Mouse (Mus musculus) gastrocnemius, postnatal 36 days (tissue): ENCODE measurements at regions not wholly inside any gene's neighbourhood (a gene's known extent, or its start where the extent isn't known, plus 50 kb on each side); places are given as distances from the start of the nearest gene placed in this dataset.

ENCODE experiments used
- DNase-seq, 2 experiments: peaks; one replicate each; pipeline ENCODE4 v3.0.0; 2022
- intact Hi-C: fragments of 180-260 bp; cut with DNase I; formaldehyde crosslinking; loops from one replicate; pipeline ENCODE4 v1.15.1; 2025

DNA sequence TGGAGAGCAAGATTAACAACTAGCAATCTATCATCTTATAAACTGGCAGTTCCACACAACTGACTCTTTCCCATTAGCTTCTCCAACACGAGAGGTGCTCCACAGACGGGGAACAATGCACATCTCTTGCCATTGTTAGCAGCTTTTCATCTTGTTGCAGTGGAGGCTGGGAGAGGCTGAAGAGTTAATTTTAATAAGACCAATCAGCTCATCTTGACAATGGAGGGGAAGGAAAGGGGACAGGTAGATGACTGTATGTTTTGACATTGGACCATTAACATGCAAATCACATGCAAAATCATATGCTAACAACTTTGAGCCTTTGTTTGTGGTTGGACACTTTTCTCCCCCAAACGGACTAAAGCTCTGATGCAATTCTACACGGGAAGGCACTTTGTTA lies 218.9 kb upstream of the Id4 start:
- DNase-seq: no peak
- intact Hi-C loops: no loop called here

DNA sequence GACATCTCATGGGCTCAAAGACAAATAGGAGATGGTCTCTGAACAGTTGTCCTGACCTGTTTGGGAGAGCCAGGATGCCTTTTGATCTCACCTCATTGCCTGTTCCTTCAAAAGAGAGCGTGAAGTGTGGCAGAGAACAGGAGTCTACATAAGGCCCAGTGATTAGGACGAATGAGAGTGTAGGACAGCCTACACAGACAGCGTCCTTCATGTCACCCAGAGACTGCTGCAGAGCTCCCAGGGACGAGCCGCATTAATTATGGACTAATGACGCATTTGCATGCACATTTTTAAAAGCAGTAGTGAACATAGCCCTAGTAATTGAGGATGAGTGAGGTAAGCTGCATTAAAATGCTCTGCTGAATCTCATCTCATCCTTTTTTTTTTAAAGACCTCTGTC lies 218.5 kb upstream of the Id4 start:
- intact Hi-C loops: no loop called here

DNA sequence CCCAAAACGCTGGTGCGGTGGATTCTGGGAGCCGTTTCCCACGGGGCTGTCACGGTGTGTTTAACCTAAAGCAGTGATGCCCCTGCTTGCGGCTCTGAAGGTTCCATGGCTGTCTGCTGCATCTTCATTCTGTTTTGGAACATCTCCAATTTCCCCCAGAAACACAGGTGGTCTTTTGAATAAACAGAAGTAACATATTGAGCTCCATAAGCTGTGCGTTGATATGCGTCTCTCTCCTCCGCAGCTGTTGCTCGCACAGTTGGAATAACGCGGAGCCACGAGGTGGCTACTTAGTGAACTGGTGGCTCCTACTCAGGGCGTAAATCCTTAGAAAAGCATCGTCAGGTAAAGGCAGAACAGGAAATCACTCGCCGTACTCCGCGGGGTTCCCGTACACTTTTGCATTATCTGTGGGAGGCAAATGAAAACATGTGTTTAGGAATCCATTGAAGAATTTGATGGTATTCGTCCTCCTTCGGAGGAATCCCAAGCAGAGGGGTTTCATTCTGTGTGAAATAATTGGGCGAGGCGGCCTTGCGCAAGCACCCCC lies 214.8 kb upstream of the Id4 start:
- no peak for DNase-seq
- intact Hi-C loops: no loop called here

More for the DNA sequence above, 218.5 kb upstream of the Id4 start:
- DNase-seq: no peak

DNA sequence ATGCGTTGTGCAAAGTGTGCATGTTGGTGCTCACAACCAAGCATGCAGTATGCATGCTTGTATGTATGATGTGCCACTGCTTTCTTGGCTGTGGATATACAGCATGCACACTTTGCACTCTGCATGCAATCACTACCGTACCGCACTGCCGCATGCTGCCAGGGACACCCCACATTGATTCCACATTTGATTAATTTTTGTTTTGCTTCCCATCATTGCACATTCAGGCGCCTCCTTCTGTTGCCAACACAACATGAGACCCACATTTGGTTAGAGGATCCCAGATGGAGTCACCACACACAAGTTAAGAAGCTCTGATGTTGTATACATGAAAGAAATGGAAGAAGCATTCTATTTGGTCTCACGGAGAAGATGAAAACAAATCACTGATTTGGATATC lies 211.2 kb upstream of the Id4 start:
- intact Hi-C loops: no loop called here
- DNase-seq: no peak

DNA sequence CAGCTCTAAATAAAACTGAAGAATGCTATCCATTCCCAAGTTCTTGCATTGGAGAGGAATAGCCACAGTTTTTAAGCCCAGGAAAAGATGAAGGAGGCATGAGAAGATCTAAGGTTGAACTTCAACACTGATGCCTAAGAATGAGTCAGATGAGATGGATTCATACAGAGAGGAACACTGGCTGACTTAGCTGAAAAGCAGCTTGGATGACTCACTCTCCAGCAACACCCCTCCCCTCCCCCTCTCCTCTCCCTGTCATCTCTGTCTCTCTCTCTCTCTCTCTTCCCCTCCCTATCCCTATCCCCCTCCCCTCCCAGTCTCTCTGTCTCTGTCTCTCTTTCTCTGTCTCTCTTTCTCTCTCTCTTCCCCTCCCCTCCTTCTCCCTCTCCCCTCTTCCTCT lies 186.4 kb upstream of the Id4 start:
- DNase-seq: no peak
- intact Hi-C loops: no loop called here

DNA sequence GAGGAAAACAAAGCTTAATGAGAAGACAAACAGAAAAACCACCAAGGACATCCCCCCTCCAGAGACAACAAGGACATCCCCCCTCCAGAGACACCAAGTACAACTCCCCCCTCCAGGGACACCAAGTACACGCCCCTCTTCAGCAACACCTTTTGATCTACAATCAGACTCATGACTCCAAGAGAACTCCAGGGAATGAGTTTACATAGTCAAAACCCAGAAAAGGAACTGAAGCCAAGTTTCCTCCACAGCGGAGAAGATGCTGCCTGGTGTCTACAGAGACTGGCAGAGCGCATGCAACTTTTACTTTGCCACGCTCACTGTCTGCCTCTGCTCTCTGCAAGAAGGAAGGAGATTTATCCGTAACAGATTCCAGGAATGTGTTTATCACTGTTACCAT lies 185.7 kb upstream of the Id4 start:
- DNase-seq: no peak
- intact Hi-C loops: no loop called here

DNA sequence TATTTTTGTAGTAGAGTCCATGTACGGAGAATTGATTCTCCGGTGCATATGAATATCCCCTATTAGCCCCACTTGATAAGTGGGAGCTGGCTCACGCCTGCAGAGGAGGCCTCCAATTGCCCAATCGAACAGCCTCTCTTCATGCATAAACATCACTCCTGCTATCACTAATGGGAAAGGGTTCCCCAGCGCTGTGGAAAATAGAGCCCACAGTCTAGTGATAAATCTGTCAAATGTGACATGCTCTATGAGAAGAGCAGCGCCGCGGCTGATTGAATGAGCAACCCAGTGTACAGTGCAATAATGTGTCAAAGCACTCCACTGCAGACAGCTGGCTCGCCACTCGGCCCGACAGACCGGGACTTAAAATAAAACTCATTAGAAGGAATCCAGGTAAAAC lies 182.8 kb upstream of the Id4 start:
- intact Hi-C loops: no loop called here
- DNase-seq: no peak

DNA sequence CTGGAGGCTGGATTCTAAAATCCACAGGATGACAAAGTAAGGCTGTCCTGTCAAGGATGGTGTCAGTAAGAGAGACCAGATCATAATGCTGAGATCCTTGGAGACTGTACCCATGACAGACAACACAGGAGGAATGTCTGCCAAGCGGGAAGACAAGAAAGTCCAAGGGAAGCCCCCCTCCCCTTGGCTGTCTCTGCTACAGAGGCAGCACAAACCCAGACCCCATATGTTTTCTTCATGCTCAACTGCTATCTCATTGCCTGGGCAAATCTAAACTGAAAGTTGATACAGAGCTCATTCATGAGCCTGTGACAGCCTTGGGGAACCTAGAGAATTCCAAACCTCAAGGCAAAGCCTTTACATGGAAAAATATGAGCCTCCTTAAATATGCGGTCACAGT lies 177.7 kb upstream of the Id4 start:
- intact Hi-C loops: no loop called here
- DNase-seq: no peak

DNA sequence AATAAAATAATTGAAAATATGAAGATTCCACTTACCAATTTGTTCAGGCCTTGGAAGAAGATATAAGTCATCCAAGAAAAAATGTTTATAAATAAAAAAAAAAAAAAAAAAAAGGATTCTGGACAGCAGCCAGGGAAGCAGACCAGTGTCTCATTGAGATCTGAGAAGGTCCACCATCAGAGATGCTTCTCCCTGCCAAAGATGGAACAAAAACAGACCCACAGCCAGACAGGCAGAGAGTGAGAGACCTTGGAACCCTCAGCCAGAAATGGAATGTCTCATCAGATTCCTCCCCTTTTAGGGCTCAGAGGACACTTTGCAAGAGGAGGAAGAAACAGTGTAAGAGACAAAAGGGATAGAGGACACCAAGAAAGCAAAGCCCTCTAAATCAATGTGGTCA lies 177.2 kb upstream of the Id4 start:
- intact Hi-C loops: no loop called here
- no peak for DNase-seq

DNA sequence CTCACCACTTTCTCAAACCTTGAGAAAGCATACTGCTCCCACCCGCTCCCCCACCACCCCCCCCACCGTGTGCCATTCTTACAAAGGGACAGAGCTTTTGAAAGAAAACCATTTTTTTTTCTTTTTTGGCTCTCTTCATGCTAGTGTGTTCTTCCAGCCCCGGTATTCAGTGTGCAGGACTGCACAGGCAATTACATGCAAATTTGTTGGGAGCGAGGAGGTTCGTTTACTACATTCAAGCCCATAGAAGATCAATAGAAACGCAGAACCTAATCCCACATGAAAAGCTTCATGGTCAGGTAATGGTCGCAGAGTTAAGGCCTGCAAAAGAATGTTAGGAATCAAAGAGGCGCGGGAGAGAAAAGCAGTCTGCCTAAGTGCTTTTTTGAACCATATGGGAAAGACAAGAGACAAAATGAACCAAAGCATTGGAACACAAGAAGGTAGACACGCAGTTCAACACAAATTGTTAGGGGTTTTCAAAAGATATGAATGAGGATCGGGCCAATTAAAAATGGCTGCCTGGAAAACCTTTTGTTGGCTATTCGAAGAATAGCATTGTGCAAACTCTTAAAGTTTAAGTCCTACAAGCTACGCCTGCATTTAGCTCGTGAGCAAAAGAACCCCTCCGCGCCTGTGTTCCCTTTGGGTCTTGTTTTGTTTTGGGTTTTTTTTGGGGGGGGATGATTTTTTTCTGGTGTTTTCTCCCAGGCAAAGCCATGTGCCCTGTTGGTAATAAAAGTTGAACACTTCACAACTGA lies 166.6 kb upstream of the Id4 start:
- no peak for DNase-seq
- intact Hi-C loops: no loop called here

DNA sequence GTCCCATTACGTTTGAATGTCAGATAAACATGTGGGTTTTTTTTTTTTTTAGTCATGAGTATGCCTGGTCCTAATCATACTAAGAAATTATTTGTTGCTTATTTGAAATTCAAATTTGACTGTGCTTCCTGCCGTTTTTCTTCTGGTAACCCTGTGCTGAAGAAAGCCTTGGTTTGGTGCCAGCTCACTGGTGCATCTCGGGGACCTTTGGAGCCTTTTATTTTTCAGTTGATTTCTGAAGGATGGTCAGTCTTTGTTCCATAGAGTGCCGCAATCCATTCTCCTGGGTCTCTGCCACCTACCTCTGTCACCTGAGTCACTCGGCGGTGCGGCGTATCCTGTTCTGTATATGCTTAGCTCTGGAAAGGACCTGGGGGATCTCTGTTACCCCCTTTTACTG lies 158.9 kb upstream of the Id4 start:
- no peak for DNase-seq

DNA sequence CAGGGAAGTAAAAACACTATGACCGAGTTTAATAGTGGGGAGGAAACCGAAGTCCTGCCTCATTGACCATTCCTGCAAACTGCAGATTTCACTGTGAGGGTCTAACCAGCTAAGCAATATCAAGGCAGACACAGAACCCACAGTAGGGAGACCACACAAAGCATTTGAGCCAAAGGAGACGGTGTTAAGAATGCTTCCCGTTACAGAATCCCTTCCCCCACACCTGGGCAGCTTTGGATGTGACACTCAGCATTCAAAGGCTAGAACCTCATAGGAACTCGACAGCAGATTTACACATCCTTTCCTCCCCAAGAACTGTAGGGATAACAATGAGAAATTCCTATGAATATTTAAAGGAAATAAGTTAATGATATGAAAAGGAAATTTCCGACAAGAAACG lies 158.5 kb upstream of the Id4 start:
- DNase-seq: no peak
- intact Hi-C loops: no loop called here

More for the DNA sequence above, 158.9 kb upstream of the Id4 start:
- intact Hi-C loops: no loop called here

DNA sequence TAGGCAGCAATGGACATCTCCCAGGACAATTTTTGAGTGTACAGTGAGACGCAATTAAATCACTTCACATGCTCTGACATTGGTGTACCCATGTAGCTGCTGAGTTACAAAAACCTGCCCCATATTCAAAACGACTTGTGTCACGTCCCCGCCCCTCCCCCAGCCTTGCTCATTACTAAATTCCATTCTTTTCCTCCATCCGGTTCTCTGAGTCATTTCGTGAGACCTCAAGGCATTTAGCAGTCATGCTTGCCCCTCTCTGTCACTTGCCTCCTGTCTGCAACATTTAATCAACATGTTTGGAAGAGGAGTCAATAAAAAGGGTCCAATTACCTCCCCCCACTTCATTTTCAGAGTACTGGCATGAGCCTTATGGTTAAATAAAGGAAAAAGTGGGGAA lies 156.3 kb upstream of the Id4 start:
- no peak for DNase-seq
- intact Hi-C loops: no loop called here

DNA sequence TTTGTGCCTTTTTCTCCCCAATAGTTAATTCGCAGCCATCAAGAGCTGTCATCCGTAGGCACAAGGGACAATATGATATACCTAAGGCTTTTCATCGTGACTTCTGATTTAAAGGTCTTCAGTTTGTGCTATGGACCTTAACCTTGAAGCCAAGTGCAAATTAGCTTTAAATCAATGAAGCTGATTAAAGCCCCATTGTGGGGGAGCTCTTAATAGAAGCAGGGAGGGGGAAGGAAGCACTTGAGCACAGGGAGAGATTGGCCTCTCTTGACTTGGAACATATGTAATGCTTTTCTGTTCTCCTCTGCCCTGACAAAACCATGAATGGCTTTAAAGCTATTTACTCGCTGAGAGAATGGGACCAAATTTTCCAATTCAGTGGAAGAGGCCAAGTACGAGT lies 154.1 kb upstream of the Id4 start:
- DNase-seq: no peak
- intact Hi-C loops: no loop called here

DNA sequence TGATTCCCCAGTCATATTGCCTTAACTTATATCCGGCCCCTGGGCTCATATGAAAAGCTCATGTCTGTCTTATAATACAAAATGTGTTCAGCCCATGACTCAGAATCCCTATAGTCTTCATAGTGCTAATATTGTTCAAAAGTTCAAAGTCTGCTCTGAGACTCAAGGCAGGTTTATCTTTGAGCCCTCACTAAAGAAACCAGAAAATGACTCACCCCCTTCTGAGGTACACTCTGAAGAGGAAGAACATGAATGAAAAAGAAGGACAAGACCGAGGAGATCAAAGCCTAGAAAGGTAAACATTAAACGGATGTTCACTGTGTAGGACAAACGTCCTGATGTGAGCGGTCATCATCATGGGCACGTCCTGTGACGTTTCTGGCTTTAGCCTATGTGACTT lies 145.1 kb upstream of the Id4 start:
- no peak for DNase-seq
- intact Hi-C loops: no loop called here

DNA sequence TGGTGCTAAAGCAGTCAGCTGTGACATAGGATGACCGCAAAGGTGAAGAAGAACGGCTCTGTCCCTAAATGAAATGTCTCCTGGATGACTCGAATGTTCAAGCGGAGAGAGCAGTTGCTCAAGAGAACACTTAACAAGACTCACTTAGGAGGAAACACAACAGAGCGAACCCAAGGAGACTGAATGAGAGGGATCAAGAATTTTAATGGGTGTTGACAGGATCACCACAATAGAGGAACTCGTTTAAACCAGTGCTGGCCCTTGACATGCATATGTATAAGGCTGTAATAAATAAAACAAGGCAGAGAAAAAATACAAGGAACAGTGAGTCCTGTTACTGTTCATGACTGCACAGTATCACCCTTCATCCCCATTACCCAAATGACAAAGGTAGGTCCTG lies 134.4 kb upstream of the Id4 start:
- DNase-seq: no peak
- intact Hi-C loops: no loop called here

DNA sequence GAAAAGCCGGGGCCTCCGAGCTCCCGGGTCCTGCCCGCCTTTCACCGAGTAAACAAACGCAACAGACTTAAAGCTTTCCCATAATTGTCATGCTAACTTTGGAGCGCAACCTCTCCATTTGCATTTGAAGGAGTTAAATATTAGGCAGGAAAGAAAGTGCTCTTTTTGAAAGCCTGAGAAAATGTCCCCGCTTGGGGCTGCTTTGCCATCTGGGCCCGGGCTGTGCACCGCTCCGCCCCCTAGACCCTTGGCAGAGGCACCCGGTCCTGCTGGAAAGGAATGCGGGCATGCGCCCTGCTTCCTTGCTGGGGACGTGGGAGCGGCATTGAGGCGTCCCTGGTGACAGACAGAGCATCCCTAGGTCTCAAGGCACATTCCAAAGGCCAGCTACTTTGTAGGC lies 130.3 kb upstream of the Id4 start:
- DNase-seq: peak; percentile 30 to 38
- intact Hi-C loops: no loop called here

DNA sequence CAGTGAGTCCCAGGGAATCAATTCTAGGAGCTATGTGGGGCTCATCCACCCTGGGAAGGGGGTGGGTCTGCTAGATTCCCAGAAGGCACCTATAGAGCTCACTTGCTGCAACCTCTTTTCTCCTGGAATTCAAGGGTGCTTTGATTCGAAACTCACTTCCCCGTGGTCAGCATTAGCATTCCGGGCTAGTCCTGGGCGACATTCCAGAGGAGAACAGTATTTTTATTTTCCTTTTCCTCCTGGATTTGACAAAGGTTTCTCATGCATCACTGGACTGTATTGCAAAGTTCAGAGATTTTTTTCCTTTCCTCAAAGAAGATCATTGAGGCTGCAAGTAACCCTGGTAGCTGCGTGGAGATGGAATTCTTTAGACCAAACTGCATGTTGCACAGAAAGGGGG lies 129.3 kb upstream of the Id4 start:
- intact Hi-C loops: no loop called here

DNA sequence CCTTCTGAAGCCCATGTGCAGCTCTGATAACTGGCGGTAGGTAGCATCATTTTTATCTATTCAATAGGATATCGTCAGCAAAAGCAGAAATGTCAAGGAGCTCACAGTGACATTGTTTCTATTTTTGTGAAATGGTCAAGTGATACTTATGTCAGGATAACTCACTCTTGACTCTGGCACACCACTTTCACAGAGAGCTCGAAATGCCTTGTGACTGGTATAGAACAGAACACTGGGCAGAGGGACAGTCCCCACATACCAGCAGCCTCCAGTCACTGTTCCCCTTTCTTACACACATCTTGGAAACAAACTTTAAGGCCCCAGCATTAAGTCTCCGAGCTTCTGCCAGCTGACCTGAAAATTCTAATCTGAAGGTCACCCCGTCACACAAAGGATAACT lies 115.1 kb upstream of the Id4 start:
- DNase-seq: no peak
- intact Hi-C loops: no loop called here

More for the DNA sequence above, 129.3 kb upstream of the Id4 start:
- no peak for DNase-seq

DNA sequence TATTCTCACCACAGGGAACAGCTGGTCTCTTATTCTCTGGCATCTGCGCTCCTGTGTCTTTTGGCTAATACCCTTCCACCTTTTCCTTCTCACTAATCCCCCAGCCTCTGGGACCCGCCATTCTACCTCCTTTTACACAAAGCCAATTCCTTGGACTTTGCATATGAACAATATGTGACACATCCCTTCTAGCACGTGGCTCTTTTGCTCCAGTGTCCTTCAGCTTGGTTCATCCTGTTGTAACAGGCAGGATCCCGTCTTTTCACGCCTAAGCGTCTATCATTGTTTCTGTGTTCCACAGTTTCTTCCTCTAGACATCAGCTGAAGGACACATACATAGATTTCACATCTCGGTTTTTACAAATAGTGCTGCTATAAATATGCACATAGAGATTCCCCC lies 114.0 kb upstream of the Id4 start:
- no peak for DNase-seq
- intact Hi-C loops: no loop called here

DNA sequence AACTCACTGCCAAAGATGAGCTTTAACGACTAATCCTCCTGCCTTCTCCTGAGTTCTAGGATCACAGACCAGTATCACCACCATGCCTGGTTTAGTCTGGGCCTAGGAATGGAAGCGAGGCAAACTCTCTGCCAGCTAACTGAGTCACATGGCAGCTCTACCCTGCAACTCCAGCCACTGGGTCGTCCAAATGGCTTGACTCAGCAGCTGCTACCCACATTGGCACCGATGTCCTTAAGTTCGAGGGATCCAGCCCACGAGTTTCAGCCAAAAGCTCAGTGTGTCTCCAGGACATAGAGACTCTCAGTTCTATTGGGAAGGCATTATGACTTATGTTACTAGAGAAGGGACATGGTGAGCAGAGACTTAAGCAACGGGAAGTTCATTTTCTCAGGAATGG lies 107.8 kb upstream of the Id4 start:
- intact Hi-C loops: no loop called here
- DNase-seq: no peak

DNA sequence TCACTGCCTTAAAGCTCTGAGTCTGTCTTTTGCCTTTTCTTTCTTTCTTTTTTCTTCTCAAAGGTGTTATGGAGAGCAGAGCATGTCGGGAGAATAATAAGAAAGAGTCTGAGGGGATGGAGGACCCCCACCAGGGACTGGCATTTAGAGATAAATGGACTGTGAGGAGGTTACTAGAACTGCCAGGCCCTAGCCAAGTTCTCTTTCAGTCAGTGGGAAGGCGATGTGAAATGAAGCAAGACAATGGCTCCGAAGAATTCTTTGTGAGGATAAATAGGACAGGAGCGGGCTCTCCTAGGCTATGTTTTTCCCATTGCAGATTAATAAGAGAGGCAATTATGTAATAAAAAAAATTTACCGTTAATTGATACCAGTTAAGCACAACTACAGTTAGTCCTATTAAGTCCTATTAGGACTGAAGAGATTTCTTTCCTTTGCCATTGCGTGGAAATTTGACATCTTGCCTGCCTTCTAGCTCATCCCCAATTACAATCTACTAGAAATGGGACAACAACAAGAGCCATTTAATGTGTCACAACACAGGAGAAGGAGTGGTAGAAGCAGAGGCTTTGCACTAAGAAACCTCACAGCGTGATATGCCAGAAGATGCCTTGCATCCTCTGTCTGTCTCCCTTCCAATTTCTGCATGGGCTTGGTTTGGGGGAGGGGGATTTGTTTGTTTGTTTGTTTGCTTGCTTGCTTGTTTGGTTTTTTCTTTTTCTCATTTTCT lies 107.2 kb upstream of the Id4 start:
- intact Hi-C loops: no loop called here
- DNase-seq: no peak
